Mouse (Mus musculus) ES-Bruce4 (cell line): ENCODE results near the gene Prss32. TPM values are rescaled to one million over a fixed set of nuclear protein-coding genes. Genes with fewer than 3 reads are reported as not detected.

Source experiments
- H3K27ac ChIP-seq: 2 replicates; pipeline ENCODE4 v1.5.1; 2012; ENCODE audit warnings: low read length, inconsistent platforms; ENCODE audit not compliant: insufficient read depth
- H3K27me3 ChIP-seq: 2 replicates; pipeline ENCODE4 v1.6.1; 2012; ENCODE audit warnings: mild to moderate bottlenecking, low read length, inconsistent platforms; ENCODE audit not compliant: control insufficient read depth, poor library complexity, insufficient read depth, severe bottlenecking
- H3K36me3 ChIP-seq: 2 replicates; pipeline ENCODE4 v1.6.1; 2012; ENCODE audit warnings: inconsistent platforms, mild to moderate bottlenecking, low read length, moderate library complexity; ENCODE audit not compliant: control insufficient read depth, poor library complexity, insufficient read depth, severe bottlenecking
- H3K4me1 ChIP-seq: one replicate; pipeline ENCODE4 v1.8.1; 2011; ENCODE audit warnings: low read length; ENCODE audit not compliant: control insufficient read depth, insufficient read depth
- H3K4me3 ChIP-seq: 2 replicates; pipeline ENCODE4 v1.5.1; 2011; ENCODE audit warnings: low read depth, mild to moderate bottlenecking, low read length
- H3K9ac ChIP-seq: 2 replicates; pipeline ENCODE4 v1.6.1; 2012; ENCODE audit warnings: low read depth, mild to moderate bottlenecking, inconsistent platforms; ENCODE audit not compliant: poor library complexity, severe bottlenecking
- H3K9me3 ChIP-seq: replicated peaks from 2 replicates; pipeline ENCODE4 v1.6.1; 2012; ENCODE audit warnings: mild to moderate bottlenecking, low read length, inconsistent platforms; ENCODE audit not compliant: control insufficient read depth, poor library complexity, insufficient read depth, severe bottlenecking
- CTCF ChIP-seq: IDR thresholded peaks from one replicate; pipeline ENCODE4 v1.8.1; 2011; ENCODE audit warnings: low read depth, low read length
- EP300 ChIP-seq: IDR thresholded peaks from 2 replicates; pipeline ENCODE4 v1.6.1; 2011; ENCODE audit warnings: low read depth, low read length; ENCODE audit not compliant: insufficient read depth
- POLR2A ChIP-seq: IDR thresholded peaks from one replicate; pipeline ENCODE4 v1.8.1; 2011; ENCODE audit warnings: low read length; ENCODE audit not compliant: insufficient read depth
- polyA plus RNA-seq: library from polyadenylated mRNA; stranded (reverse); fragments of >200 nt; gene quantifications from 2 replicates; pipeline ENCODE4 v1.2.4, GENCODE M21; 2011; ENCODE audit warnings: low read depth; ENCODE audit not compliant: missing spikeins, insufficient read depth, insufficient read length

Prss32 gene
- polyA plus RNA-seq, 1 experiment, result not detected

GRCm38 (mm10) chr17:23820731-23821130, 22.9 kb upstream of the Prss32 start:
- H3K27ac ChIP-seq, result no peak overlapping the region
- peaks cover 94% of the 10 kb centered on the region for H3K36me3 ChIP-seq
- H3K9me3 ChIP-seq, result peaks cover 37% of the 10 kb centered on the region
- H3K27me3 ChIP-seq, result no peaks in the 10 kb centered on the region
- H3K9ac ChIP-seq, result no peak overlapping the region
- no peak overlapping the region for H3K4me3 ChIP-seq
- no peak for TF ChIP-seq EP300
- no peak for TF ChIP-seq CTCF
- no peak for TF ChIP-seq POLR2A
- H3K4me1 ChIP-seq, result peaks cover 8% of the 10 kb centered on the region

DNA sequence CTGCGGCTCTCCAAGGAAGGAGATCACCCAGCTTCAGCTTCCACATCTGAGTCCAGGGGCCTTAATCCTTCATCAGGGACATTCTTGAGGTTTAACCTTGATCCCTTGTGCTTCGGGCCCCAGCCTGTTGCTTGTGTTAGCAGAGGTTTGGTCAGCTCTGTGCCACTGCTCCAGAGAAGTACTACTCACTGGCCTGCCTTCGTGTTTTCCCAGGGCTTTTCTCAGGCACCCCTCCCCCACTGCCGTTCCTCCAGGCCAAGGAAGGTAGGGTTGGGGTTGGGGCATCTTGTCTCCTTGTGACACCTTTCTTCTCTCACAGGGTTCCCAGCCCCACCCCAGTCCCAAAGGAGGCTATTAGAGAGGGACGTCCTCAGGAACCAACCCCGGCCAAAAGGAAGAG, 21.6 kb upstream of the Prss32 start:
- TF ChIP-seq EP300, result 0 out of 2 replicates have a peak, but pooled peaks have one; percentile 7
- no peak for TF ChIP-seq CTCF
- no peak for TF ChIP-seq POLR2A
- Histone ChIP-seq H3K4me1 (peaks cover 8% of the 10 kb centered on the region), H3K4me3 (no peak overlapping the region), H3K9ac (no peak overlapping the region), H3K9me3 (peaks cover 24% of the 10 kb centered on the region), H3K27ac (peak overlapping the region; percentile 24), H3K27me3 (no peaks in the 10 kb centered on the region), H3K36me3 (peaks cover 94% of the 10 kb centered on the region)

- peaks cover 89% of the 10 kb centered on the region for H3K36me3 ChIP-seq
- H3K9ac ChIP-seq, result no peak overlapping the region
- no peaks in the 10 kb centered on the region for H3K27me3 ChIP-seq
- H3K4me1 ChIP-seq, result peaks cover 8% of the 10 kb centered on the region
- peaks cover 14% of the 10 kb centered on the region for H3K9me3 ChIP-seq
- peak overlapping the region; percentile 42 for H3K27ac ChIP-seq
- TF ChIP-seq CTCF (no peak), EP300 (no peak), POLR2A (no peak)
- no peak overlapping the region for H3K4me3 ChIP-seq
Observed at GRCm38 (mm10) chr17:23823018-23823417, 20.6 kb upstream of the Prss32 start.

GRCm38 (mm10) chr17:23823614-23824013, 20.0 kb upstream of the Prss32 start:
- Histone ChIP-seq H3K36me3 (peaks cover 83% of the 10 kb centered on the region), H3K27me3 (no peaks in the 10 kb centered on the region), H3K27ac (peak overlapping the region; percentile 42), H3K9me3 (peaks cover 9% of the 10 kb centered on the region), H3K9ac (no peak overlapping the region), H3K4me1 (peaks cover 8% of the 10 kb centered on the region), H3K4me3 (no peak overlapping the region)
- TF ChIP-seq EP300 (no peak), POLR2A (no peak), CTCF (no peak)

- TF ChIP-seq CTCF, result no peak
- no peak for TF ChIP-seq EP300
- no peak for TF ChIP-seq POLR2A
- H3K4me3 ChIP-seq, result no peak overlapping the region
- H3K27me3 ChIP-seq, result no peaks in the 10 kb centered on the region
- H3K36me3 ChIP-seq, result peaks cover 65% of the 10 kb centered on the region
- H3K4me1 ChIP-seq, result peaks cover 5% of the 10 kb centered on the region
- H3K9ac ChIP-seq, result no peak overlapping the region
- H3K27ac ChIP-seq, result peak overlapping the region; percentile 74
- no peaks in the 10 kb centered on the region for H3K9me3 ChIP-seq
Observed at GRCm38 (mm10) chr17:23825591-23825990, 18.1 kb upstream of the Prss32 start.

- peak overlapping the region; percentile 98 for H3K4me3 ChIP-seq
- H3K36me3 ChIP-seq, result peaks cover 39% of the 10 kb centered on the region
- H3K9ac ChIP-seq, result peak overlapping the region; percentile 94
- no peaks in the 10 kb centered on the region for H3K4me1 ChIP-seq
- no peaks in the 10 kb centered on the region for H3K27me3 ChIP-seq
- H3K27ac ChIP-seq, result peak overlapping the region; percentile 70
- H3K9me3 ChIP-seq, result no peaks in the 10 kb centered on the region
- TF ChIP-seq CTCF (no peak), EP300 (no peak), POLR2A (no peak)
Observed at GRCm38 (mm10) chr17:23828271-23829001, 15.2 kb upstream of the Prss32 start.
